Mouse (Mus musculus) 3T3-L1 (cell line): Measurements from ENCODE around the gene Trim28.

Source experiments
- DNase-seq: peaks from one replicate; pipeline ENCODE4 v3.0.0-alpha.2; 2015; ENCODE audit warnings: low read depth, low spot score

The Trim28 gene

GRCm38 (mm10) chr7:12998053-12998452, 861 bp upstream of the Trim28 start, which contains the start of gene Slc27a5:
Gene Slc27a5 (minus strand): TSS chr7:12998192.
- DNase-seq = no peak

GRCm38 (mm10) chr7:13001584-13001983, 2.7 kb downstream of the Trim28 start:
- no peak for DNase-seq

DNA sequence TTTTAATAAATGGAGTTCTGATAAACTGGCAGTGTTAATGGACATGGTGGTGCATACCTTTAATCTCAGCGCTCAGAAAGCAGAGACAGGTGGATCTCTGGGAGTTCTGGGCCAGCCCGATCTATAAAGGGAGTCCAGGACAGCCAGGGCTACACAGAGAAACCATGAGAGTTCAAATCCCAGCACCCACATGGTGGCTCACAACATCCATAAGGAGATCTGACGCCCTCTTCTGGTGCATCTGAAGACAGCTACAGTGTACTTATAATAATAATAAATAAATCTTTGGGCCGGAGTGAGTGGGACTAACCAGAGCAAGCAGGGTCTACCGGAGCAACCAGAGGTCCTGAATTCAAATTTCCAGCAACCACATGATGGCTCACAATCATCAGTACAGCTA, 4.5 kb downstream of the Trim28 start:
- no peak for DNase-seq

GRCm38 (mm10) chr7:13006011-13006410, 7.1 kb downstream of the Trim28 start:
- no peak for DNase-seq

GRCm38 (mm10) chr7:13006531-13006930, 7.6 kb downstream of the Trim28 start:
- no peak for DNase-seq

- DNase-seq = no peak
These were observed 8.6 kb downstream of the Trim28 start for GRCm38 (mm10) chr7:13007341-13008092.

GRCm38 (mm10) chr7:13009143-13010004, 10.5 kb downstream of the Trim28 start:
- peak; percentile 96 for DNase-seq

DNA sequence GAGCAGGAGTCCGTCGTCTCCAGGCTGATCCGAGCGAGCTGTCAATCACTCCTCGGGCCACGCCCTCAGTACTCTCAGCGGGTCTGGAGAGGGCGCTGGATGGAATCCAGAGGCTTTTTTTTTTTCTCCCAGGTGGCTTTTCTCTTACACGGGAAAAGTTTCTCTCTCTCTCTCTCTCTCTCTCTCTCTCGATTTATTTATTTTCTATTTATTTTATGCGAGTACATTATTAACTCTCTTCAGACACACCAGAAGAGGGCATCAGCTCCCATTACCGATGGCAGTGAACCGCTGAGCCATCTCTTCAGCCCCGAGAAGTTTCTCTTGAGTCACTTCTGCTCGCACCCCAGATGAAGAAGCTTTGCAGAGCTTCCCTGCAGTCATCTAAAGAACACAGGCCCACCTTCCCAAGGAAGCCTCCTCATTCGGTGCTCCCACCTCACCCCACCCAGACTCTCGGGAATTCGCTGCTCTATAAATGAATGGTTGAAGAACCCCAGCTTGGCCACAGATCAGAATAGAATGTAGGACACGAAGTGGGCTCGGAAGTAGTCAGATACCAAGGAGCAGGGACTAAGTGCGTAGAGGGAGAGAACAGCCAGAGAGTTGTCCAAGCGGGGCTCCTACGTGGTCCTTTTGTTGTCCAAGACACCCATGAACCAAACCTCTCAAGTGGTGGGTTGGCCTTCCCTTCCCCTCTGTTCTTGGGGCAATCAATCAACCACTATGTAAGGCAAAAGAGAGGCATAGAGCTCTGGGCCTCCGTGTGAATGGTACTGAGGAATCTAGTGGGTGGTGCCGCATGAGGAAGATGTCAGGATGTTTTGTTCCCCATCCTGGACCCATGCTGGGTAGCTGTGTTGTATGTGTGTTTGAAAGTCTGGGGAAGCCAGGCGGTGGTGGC, 11.3 kb downstream of the Trim28 start, which contains the start of gene Zbtb45:
Zbtb45 (minus strand) TSS at position 30 of the 904 bp plus-strand sequence.
- peak; percentile 22 for DNase-seq

DNA sequence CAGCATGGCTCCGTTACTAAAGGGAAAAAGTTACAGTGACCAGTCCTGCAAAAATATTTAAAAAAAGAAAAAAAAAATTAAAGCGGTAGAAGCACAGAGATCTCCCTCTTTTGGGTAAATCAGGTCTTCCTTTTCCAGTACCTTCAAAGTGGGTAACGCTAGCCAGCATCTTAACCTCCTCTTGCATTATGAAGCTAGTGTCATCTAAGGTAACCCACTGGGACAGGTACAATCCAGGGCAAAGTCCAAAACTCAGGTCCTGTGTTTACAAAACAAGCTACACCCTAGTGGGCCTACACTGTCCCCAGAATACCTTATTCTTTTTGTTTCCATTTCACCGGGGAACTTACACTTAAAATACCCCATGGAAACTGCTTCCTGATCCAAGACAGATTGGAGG, 14.8 kb downstream of the Trim28 start:
- no peak for DNase-seq

DNA sequence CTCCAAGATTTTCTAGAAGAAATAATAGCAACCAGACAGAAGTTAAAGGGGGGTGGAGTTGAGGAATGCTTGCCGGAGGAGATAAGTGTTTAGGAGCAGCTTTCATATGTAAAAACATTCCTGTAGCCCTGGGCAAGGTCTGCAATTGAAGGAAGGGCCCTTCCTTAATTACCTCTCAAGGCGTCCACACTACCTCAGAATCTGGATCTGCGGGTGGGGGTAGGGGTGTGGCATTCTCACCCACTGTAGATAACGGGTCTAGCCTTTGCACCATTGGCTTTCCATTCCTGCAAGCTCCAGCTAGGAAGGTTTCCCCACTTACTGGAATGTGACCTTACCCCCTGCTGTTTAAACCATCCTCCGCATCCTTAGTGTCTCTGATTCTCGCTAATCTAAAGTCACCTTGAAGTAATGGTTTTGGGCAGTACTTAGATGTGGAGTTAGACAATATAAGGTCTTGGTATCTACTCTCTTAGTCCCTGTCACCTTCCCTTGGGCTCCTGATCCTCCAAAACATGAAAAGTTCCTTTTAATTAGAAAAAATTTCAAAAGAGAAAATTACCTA, 15.4 kb downstream of the Trim28 start:
- no peak for DNase-seq

- DNase-seq = no peak
These were observed 16.3 kb downstream of the Trim28 start for GRCm38 (mm10) chr7:13015217-13015616.

- DNase-seq = peak; percentile 36
These were observed 24.0 kb downstream of the Trim28 start for GRCm38 (mm10) chr7:13022773-13023535.

- peak; percentile 83 for DNase-seq
These were observed 25.2 kb downstream of the Trim28 start for GRCm38 (mm10) chr7:13023928-13024731.

- DNase-seq = peak; percentile 58
These were observed 25.9 kb downstream of the Trim28 start for GRCm38 (mm10) chr7:13024805-13025204.

DNA sequence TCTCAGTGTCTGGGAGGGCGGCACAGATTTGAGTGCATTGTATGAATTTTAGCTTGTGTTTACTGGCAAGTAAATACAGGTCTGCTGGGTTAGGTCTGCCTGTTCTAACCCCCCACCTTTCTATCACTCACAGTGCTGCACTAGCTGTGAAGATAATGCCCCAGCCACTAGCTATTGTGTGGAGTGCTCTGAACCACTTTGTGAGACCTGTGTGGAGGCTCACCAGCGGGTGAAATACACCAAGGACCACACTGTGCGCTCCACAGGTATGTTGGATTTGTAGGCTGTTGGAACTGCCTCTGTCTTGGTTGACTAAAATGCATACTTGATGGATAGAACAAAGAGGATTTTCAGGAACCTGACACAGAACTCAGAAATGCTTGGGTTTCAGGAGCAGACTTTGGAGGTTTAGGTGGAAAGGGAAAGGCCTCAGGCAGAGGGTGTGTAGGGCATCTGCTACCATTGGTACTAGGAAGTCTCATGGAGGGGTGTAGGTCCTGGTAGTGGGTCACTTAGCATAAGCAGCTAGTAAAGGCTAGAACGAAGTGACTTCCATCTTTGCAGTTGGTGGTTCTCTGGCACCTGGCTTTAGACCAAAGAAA, 26.7 kb downstream of the Trim28 start:
- DNase-seq = no peak

DNA sequence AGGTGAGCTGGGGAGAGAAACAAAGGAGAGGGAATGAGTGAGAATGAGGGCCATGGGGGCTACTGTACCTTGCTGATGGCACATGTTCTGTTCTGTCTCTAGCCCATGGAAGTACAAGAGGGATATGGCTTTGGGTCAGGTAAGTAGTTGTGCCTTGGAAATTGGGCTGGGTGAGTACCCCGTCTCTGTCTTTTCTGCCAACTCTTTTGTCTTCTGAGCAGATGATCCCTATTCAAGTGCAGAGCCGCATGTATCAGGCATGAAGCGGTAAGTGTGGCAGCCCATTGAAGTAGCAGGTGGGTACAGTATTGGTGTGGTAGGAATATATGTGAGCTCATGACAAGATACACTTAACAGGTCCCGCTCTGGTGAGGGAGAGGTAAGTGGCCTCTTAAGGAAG, 30.1 kb downstream of the Trim28 start:
- DNase-seq = no peak

DNA sequence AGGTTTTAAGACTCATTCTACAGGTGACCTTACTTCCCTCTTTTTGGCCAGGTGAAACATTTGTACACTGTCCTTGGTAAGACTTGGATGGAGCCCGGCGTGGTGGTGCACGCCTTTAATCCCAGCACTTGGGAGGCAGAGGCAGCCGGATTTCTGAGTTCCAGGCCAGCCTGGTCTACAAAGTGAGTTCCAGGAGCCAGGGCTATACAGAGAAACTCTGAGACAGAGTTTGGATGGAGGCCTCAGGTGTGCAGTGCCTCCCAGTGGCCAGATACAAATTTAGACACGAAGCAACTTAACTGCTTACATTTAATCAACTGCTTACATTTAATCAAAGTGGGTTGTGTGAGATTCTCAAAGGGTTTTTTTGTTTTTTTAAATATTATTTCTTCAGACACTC, 32.2 kb downstream of the Trim28 start:
- DNase-seq = peak; percentile 59

DNA sequence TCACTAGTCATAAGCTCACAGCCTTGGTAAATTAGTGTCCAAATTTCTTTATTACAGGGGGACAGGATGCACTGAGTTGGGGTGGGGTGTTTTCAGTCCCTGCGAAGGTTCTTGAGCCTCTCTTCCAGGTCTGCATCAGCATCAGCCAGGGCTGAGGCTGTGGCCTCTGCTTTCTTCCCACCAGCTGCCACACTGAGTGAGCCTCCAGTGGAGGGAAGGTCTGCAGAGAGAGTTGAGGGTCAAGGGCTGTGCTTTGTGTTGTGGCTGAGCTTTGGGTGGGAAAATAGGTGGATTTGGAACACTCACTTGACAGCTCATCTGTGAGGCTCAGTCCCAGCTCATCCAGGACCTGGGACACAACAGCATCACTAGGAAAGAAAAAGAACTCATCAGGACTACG, 33.1 kb downstream of the Trim28 start:
- no peak for DNase-seq

GRCm38 (mm10) chr7:13032541-13032940, 33.6 kb downstream of the Trim28 start:
- DNase-seq = no peak
